Mouse (Mus musculus) ovary, postnatal 10 days (tissue): ENCODE data around the gene Hoxa4.

Source experiments
- DNase-seq: peaks from one replicate; pipeline ENCODE4 v3.0.0; 2022; ENCODE audit warnings: low spot score

Hoxa4 gene

GRCm38 (mm10) chr6:52152226-52153193 is 39.0 kb downstream of the Hoxa4 start:
- no peak for DNase-seq

- no peak for DNase-seq
Observed at GRCm38 (mm10) chr6:52151571-52151970, 40.0 kb downstream of the Hoxa4 start.

- no peak for DNase-seq
Observed at GRCm38 (mm10) chr6:52150401-52150966, 41.1 kb downstream of the Hoxa4 start.
